Mouse (Mus musculus): ENCODE data around the gene Pard3b.
"Not testable (repeated sequence)": the region's sequence is repeated elsewhere in the genome, so short reads cannot be mapped to it uniquely, and the experiment has no call there.

The Pard3b gene

DNA sequence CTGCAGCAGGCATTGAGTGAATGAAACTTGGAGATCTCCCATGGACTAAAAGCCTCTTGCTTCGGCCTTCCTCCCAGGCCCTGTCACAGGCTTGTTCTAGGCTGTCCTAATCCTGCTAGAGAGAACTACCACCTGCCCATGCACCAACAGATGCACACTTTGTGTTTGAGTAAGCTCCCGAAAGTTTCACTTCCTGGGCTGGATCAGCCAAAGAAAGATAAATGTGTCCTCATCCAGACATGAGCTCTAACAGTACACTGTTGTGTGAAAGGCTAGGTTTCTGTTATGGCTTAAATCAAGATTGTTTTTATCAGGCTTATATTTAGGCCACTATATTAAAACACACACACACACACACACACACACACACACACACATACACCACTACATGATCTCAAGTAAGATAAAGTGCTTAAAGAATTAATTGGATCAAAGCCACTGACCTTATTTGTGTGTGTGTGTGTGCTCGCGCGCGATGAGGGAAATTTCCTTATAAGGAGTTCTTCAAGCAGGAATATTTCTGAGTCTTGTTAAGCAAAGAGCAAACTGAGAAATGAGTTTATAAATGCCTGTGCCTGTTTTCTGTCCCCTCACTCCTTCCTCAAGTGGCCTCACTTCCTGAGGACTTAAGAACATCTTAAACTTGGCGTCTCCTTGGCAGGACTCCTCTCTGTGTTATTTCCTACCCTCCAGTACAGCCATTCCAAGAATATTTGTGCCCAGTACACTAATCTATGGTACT is 940.6 kb downstream of the Pard3b start:
- no peak for DNase-seq (ENCODE audit: low spot score)

DNA sequence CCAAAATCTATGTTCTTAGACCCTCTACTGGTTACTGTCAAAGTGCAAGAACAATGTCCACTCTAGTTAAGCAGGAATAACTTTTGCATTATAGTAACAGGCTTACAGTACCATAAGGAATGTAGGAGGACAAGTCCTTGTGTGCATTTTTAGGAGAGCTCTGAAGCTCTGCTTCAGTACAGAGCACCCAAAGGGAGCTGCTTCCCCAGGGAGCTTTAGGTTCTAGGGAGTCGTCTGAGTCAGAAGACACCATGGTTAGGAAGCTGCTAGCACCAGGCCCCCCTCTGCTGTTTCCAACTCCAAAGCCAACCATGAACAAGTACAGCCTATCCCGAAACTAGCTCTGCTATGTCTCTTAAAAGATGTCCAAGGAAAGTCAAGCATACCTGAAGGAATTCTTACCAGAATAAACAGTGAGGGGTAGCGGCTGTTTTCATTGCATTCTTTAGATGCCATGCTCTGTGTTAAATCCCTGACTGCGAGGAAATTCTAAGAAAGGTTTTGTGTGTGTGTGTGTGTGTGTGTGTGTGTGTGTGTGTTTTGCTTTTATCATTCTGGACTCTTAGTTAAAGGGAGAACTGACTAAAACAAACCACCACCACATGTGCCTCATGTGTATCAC is 941.8 kb downstream of the Pard3b start:
- no peak for DNase-seq (ENCODE audit: low spot score)

- no peak for DNase-seq (ENCODE audit: low spot score)
These were observed 943.9 kb downstream of the Pard3b start for GRCm38 (mm10) chr1:62582476-62582875.

GRCm38 (mm10) chr1:62587536-62587935 is 948.9 kb downstream of the Pard3b start:
- no peak for DNase-seq (ENCODE audit: low spot score)

DNA sequence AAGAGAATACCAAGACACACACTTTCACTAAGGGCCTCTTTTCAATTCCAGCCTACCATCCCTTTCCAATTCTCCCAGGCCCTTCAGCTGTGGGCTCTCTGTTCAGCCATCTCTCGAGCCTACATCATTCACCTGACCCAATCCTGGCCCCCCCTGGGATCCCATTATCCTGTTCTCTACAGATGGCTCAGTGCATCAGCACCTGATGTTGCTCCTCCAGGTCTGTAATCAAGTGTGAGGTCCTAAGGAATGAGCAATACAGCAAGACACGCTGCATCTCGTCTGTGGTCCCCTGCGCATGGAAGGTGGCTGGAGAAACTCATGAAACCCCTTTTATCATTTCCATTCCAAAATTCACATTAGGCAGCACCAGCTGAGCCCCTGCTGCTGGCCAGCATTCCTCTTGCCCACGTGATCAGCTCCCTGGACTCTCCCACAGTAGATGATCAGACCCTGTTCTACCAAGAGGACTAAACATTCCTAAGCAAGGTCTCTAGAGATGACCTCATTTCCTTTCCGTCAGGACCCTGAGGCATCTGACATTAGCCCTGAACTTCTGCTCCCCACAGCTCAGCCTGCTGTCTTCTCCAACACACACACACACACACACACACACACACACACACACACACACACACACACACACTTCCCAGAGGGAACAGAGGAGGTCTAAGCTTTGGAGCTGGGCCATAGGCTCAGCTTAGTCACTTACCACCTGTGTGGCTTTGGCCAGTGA is 952.8 kb downstream of the Pard3b start:
- peak; percentile 14 for DNase-seq (ENCODE audit: low spot score)

GRCm38 (mm10) chr1:62595401-62595800 is 956.8 kb downstream of the Pard3b start:
- DNase-seq (ENCODE audit: low spot score): no peak

GRCm38 (mm10) chr1:62597751-62598400 is 959.3 kb downstream of the Pard3b start:
- no peak for DNase-seq (ENCODE audit: low spot score)

DNA sequence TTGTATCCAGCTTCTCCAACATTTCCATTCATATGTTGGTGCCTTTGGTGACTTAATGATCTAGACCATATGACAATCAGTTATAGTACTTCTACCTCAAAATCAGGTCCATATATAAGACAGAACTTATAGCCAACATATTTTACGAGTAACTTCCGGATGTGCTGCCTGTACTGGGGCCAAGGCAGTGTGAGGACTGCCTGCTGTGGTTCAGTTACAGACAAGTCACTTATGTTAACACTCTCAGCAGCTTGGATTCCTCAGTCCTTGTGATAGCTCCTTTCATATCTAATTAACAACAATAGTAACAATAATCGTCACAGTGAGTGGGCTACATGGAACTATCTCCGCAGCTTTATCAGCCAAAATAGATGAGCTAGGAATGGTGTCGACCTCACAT is 959.9 kb downstream of the Pard3b start:
- DNase-seq (ENCODE audit: low spot score): no peak

GRCm38 (mm10) chr1:62604644-62605043 is 966.0 kb downstream of the Pard3b start:
- DNase-seq (ENCODE audit: low spot score): not testable (repeated sequence)

- no peak for DNase-seq (ENCODE audit: low spot score)
These were observed 979.6 kb downstream of the Pard3b start for GRCm38 (mm10) chr1:62618109-62618665.

- no peak for DNase-seq (ENCODE audit: low spot score)
These were observed 980.8 kb downstream of the Pard3b start for GRCm38 (mm10) chr1:62619456-62619855.

DNA sequence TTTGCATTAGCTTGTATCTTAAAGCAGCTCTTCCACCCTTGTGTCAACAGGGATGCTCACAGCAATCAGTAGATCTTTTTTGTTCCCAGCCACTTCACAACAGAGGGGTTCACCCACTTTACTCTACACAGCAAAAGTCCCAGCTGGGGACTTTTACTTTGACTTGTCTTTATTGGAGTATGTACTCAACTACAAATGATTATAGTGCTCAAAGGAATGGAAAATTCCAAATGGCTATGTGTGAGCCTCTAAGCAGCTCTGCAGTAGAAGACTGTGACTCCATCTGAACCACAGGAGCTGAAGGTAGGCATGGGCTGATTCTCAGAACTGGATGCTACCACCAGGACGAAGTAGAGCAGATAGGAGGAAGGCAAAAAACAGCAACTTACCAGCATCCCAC is 983.8 kb downstream of the Pard3b start:
- no peak for DNase-seq (ENCODE audit: low spot score)

- no peak for DNase-seq (ENCODE audit: low spot score)
These were observed 985.5 kb downstream of the Pard3b start for GRCm38 (mm10) chr1:62624166-62624565.

DNA sequence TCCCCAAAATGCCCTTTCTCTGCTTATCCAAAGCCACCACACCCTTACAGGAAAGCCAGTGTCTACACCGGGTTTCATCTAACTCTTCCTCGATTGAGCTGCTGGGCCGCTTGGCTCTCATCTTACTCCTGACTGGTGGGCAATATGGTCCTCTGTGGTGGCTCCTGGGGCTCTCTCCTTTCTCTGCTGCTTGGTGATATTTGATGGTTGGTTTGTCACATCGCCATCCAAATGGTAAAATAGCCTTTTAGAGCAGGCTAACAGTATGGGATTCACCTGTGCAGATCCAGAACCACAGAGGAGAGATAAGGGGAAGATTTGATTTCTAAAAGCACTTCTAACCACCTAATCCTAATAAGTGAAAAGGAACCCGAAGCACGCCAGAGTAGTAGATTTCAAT is 986.2 kb downstream of the Pard3b start:
- DNase-seq (ENCODE audit: low spot score): no peak

DNA sequence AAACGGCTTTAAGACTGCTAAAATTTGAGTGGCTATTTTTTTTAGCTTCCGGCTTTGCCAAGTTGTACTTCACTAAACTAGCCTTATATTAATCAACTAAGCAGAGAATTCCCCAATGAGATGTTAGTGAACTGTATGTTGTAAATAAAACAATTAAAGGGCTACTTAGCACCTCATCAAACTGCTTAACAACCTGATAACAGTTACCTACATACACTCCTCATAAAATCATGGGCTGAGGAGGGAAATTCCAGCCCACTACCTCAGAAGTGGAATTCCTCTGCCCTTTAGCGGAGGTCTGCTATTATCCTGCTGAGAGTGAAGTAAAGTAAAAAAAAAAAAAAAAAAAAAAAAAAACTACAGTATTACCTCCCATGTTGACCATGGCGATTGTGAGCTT is 986.7 kb downstream of the Pard3b start:
- no peak for DNase-seq (ENCODE audit: low spot score)

DNA sequence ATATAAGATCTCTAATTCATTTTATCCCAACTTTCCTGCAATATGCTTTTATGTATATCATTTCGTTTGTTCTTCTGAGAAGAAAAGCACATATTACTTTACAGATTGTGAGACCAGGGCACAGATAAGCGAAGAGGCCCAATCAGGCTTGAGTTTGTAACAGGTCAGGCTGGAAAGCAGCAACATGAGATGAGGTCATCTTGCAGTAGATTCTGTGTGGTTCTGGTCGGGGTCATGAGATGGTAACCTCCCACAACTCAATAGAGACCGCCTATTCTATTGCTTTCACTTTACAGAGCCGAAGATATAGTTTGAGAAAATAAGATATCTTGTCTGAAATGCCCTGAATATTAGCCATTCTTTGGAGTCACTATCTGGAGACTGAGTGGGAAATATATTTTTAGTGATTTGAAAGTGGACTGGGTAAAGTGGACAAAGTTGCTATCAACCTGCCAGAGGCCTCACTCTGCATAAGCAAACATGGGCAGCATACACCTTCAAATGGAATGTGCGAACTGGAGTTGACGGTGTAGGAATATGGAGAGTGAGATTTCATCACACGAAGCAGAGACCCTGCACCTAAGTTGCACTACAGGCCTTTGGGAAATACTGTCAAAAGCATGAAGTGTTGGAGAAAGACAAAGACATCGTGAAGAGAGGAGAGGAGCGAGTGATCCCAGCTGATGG is 987.3 kb downstream of the Pard3b start:
- no peak for DNase-seq (ENCODE audit: low spot score)

GRCm38 (mm10) chr1:62629952-62630351 is 991.3 kb downstream of the Pard3b start:
- DNase-seq (ENCODE audit: low spot score): no peak

DNA sequence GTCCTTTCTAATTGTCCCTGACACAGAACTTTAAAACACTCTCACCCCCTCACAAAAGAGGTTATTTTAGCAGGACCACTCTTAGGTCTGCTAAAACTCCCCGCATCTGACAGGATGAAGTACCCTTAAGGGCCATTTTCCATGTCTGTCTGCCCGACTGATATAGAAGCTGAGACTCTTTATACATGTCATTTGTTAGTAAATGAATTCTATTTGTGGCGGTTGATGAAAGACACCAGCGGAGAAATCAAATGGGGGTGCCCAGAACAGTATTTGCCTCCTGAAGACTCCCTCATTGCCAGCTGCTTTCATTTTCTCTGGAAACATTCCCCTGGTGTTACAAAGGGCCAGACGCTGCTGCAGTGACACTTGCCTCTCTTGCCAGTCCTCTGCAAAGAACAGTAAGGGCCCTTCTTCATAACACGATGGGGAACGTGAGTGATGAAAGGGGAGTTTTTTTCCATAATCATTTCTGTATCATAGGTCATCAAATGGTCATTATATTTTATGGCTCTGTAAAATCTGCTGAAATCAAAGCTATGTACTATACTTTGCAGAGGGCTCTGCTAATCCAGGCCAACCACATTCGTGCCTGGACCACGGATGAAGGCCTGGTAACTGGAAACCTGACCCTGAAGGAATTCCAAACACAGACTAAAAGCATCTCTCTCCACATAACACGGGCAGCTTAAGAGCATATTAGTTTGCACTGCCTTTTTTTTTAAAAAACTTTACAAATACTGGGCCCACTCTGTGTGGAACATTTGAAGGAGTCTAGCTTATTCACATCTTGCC is 993.1 kb downstream of the Pard3b start:
- no peak for DNase-seq (ENCODE audit: low spot score)

GRCm38 (mm10) chr1:62632886-62633285 is 994.3 kb downstream of the Pard3b start:
- no peak for DNase-seq (ENCODE audit: low spot score)

GRCm38 (mm10) chr1:62635203-62635602 is 996.6 kb downstream of the Pard3b start:
- no peak for DNase-seq (ENCODE audit: low spot score)
